Mouse (Mus musculus) MN1 (cell line): ENCODE results near the gene Xlr4c.
A peak's percentile ranks its signal among the peaks of the same experiment; 100 is the strongest.
"Not testable (repeated sequence)": the region's sequence is repeated elsewhere in the genome, so short reads cannot be mapped to it uniquely, and the experiment has no call there.

ENCODE experiments used
- DNase-seq: peaks from one replicate; pipeline ENCODE4 v3.0.0-alpha.2; 2016; ENCODE audit warnings: low spot score

Xlr4c gene

GRCm38 (mm10) chrX:73242821-73243325 lies at the start of gene Xlr4c:
TSS of gene Xlr4c (minus strand) at chrX:73243130.
- DNase-seq = not testable (repeated sequence)

DNA sequence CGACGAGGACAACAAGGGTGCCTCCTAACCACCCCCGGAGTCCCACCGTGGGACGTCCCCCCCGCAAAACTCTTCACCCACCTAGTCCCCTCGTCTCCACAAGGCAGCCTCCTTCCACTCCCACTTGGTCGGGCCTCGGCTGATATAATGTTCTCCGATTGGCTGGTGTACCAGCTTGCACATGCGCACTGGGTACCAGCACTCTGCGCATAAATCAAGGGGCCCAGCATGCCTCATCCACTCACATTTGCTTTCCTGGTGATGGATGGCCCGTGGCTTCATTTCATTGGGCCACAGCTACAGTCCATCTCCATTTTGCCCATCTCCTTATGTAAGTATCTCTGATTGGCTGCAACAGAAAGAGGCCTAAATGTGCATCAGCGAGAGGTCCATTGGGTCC lies 22.3 kb upstream of the Xlr4c start, which contains the start of gene Xlr3c:
Gene Xlr3c, minus strand, starts transcription at position 121 of the 400 bp plus-strand sequence.
- DNase-seq = peak; percentile 63

DNA sequence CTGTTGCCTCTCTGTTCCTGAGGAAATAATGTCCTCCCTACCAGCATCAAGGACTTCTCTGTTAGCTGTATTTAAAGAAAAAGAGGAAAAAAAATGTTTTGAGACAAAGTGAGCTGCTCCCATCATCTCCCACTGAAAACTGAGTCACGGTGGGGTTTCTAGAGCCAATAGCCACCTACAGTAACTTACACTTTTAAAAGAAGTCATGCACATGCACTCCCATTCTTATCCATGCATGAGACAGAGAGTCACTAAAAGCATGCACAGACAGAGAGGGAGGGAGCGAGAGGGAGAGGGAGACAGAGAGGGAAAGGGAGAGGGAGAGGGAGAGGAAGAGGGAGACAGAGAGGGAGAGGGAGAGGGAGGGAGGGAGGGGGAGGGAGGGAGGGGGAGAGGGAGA lies 19.5 kb upstream of the Xlr4c start:
- not testable (repeated sequence) for DNase-seq

DNA sequence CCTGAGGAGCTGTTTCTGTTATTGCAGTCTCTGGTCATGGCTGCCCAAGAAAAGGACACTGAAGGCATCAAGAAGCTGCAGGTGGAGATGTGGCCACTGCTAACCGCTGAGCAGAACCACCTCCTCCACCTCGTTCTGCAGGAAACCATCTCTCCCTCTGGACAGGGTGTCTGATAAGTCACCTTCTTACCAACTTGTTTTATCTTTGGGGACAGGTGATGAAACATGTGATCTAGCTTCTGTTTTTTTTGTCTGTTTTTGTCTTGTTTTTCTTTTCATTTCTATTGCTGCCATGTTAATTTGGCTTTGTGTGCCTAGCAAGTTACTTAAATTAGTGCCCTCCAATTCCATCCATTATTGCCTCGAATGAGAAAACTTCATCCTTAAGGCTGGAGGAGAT lies 13.6 kb downstream of the Xlr4c start:
- no peak for DNase-seq

DNA sequence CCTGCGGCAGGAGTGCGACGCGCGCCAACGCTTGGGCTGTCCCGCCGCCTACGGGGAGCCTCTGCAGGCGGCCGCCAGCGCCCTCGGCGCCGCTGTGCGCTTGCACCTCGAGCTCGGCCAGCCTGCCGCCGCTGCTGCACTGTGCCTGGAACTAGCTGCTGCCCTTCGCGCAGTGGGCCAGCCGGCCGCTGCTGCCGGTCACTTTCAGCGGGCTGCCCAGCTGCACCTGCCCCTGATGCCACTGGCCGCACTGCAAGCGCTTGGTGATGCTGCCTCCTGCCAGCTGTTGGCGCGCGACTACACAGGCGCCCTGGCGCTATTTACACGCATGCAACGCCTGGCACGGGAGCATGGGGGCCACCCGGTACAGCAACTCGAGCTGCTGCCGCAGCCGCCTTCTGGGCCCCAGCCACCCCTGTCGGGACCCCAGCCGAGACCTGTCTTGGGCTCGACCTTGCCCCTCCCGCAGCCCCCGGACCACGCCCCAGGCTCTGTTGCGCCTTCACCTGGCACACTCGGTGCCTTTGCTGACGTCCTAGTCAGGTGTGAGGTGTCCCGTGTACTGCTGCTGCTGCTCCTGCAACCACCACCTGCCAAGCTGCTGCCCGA lies 14.2 kb downstream of the Xlr4c start:
- DNase-seq = peak; percentile 62

DNA sequence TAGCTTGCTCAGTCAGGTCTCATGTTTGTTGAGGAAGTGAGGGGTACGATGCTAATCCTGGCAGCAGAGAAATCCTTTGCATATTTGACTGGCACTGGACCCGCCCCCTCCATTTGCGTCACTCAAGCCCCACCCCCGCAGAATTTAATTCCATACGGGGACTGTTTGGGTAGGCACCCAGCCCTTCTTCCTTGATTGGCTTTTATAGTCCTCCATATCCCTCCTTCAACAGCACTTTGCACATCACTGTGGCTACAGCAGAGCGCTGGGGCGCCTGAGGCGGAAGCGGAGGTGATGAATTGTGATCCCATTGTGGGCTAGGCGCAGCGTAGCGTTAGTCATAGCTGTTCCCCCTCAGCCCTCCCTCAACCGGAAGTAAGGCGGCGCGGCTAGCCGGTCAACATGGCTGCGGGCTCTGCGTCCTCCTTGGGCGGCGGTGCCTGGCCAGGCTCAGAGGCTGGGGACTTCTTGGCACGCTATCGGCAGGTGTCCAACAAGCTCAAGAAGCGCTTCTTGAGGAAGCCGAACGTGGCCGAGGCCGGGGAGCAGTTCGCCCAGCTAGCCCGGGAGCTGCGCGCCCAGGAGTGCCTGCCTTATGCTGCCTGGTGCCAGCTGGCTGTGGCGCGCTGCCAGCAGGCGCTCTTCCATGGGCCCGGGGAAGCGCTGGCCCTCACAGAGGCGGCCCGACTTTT lies 14.9 kb downstream of the Xlr4c start, which contains the start of gene F8a:
Gene F8a, plus strand, starts transcription at position 378 of the 692 bp plus-strand sequence.
- DNase-seq = peak; percentile 80

DNA sequence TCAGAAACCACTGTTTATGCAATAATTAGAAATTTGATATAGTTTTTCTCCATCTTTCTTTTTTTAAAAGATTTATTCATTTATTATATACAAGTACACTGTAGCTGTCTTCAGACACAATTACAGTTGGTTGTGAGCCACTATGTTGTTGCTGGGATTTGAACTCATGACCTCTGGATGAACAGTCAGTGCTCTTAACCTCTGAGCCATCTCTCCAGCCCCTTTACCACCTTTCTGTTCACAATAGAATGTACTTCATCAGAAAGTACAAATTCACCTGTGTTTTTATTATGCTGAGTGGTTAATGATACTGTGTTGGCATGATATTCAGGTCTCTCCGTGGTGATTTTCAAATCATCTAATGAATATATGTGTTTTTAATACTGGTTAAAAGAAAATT lies 17.6 kb downstream of the Xlr4c start:
- no peak for DNase-seq

DNA sequence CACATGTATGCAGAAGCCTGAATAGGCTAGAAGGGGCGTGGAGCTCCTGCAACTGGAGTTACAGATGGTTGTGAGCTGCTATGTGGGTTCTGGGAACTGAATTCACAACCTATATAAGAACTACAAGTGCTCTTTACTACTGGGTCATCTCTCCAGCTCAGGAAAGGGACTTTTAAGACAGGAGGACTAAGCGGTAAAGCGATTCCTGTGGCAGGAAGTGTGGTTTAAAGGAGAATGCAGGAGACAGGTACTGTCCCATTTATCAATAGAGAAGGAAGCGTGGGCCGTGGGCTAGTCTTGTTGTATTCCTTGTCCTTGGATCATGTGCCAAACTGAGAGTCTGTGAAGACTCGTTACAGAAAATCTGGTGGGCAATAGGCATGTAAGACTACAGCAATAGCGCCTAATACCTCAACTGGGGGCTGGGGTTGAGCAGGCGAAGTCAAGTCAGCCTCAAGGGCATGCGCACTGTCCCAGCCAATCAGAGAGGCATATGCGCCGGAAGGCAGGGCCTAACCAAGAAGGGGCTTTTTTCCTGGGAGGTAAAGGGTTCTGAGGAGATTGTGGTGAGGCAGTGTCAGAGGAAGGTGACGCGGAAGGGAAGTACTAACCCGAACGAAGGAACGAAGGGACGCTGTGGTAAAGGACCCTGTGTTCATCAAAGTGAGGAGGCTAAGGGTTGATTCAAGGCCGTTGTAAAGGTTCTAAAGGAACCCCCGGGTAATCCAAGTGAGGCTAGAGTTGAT lies 28.9 kb downstream of the Xlr4c start, which contains the start of gene Xlr4b:
Gene Xlr4b, plus strand, starts transcription at position 515 of the 746 bp plus-strand sequence.
- not testable (repeated sequence) for DNase-seq

DNA sequence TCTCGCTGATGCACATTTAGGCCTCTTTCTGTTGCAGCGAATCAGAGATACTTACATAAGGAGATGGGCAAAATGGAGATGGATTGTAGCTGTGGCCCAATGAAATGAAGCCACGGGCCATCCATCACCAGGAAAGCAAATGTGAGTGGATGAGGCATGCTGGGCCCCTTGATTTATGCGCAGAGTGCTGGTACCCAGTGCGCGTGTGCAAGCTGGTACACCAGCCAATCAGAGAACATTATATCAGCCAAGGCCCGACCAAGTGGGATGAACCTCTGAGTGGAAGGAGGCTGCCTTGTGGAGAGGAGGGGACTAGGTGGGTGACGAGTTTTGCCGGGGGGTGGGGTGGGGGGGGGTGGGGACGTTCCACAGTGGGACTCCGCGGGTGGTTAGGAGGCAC lies 51.0 kb downstream of the Xlr4c start, which contains the start of gene Xlr3b:
Gene Xlr3b, plus strand, starts transcription at position 274 of the 400 bp plus-strand sequence.
- peak; percentile 67 for DNase-seq
